ENCODE assay signal across 20 mouse cellular contexts in the genomic region with DNA sequence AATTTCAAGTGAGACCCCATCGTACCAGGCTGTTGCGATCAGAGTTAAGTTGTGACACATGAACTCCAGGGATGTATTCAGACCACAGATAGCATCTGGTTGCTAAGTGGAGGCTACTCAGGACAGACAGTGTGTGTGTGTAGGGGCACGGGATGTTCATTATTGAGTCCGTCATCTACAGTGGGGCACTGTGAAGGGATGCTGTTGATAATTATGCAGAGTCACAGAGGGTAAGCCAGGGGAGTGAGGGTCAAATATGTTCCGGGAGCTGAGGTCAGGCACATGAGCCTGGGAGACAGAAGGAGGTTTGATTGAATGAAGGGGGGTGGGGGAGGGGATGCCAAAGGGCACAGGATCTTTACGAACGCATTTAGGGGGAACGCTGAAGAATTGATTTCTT. TPM values are rescaled to one million over a fixed set of nuclear protein-coding genes. Genes with fewer than 3 reads are reported as not detected.
DNase-seq lines count a peak whose midpoint lies in the region; ATAC-seq lines count a peak whose summit lies in the region.
"Had no signal": no experiment of that assay in that cellular context is flagged by ENCODE, and none has a peak within 500 bp of the region (broad histone marks: within the 10 kb centered on the region; RNA-seq: fewer than 3 reads in every experiment).

No protein-coding gene starts in this region.

- ATAC-seq in forebrain, embryonic 11.5 days (replicated peaks; ENCODE audit: low FRiP score), result peak; percentile 34; the same call in 1 of the 2 replicates
- peak; percentile 62; the same call in 1 of the 2 replicates for ATAC-seq in midbrain, embryonic 13.5 days
- ATAC-seq in hindbrain, embryonic 13.5 days (ENCODE audit: low FRiP score), result peak; percentile 41; the same call in 1 of the 2 replicates
- ATAC-seq: CD4-positive, CD25-positive, alpha-beta regulatory T cell, adult 4 months; Patski had no signal

- H3K36me3 ChIP-seq in forebrain, embryonic 11.5 days (ENCODE audit: control insufficient read depth, insufficient read depth, low read length), result peaks cover 3% of the 10 kb centered on the region; the same call in 1 of the 2 replicates
- peaks cover 72% of the 10 kb centered on the region for H3K36me3 ChIP-seq in forebrain, embryonic 10.5 days (replicated peaks)
- peaks cover 19% of the 10 kb centered on the region for H3K36me3 ChIP-seq in midbrain, embryonic 13.5 days
- H3K36me3 ChIP-seq in midbrain, embryonic 10.5 days, result peaks cover 68% of the 10 kb centered on the region
- H3K36me3 ChIP-seq in hindbrain, embryonic 13.5 days, result no peaks in the 10 kb centered on the region
- H3K36me3 ChIP-seq: liver, embryonic 13.5 days had no signal

- WGBS in forebrain, embryonic 11.5 days, result 77% methylated on average over 8 of the region's 8 CpGs
- WGBS in forebrain, embryonic 10.5 days, result 69% methylated on average over 8 of the region's 8 CpGs
- WGBS in midbrain, embryonic 13.5 days, result 77% methylated on average over 8 of the region's 8 CpGs
- WGBS in midbrain, embryonic 10.5 days, result 85% methylated on average over 8 of the region's 8 CpGs
- 50% methylated on average over 8 of the region's 8 CpGs for WGBS in hindbrain, embryonic 13.5 days

- H3K4me3 ChIP-seq in forebrain, embryonic 11.5 days (ENCODE audit: low read depth, low read length), result no peak overlapping the region
- no peak overlapping the region for H3K4me3 ChIP-seq in forebrain, embryonic 10.5 days
- H3K4me3 ChIP-seq in midbrain, embryonic 13.5 days (replicated peaks), result no peak overlapping the region
- H3K4me3 ChIP-seq in midbrain, embryonic 10.5 days, result no peak overlapping the region
- H3K4me3 ChIP-seq in hindbrain, embryonic 13.5 days, result no peak overlapping the region
- H3K4me3 ChIP-seq: gastrocnemius, adult 2 months; limb, embryonic 13.5 days; liver, embryonic 13.5 days had no signal

- H3K9me3 ChIP-seq in forebrain, embryonic 11.5 days (ENCODE audit: control insufficient read depth, low read length), result peaks cover 3% of the 10 kb centered on the region; the same call in 1 of the 2 replicates
- H3K9me3 ChIP-seq in forebrain, embryonic 10.5 days, result peaks cover 37% of the 10 kb centered on the region
- peaks cover 5% of the 10 kb centered on the region; the same call in 1 of the 2 replicates for H3K9me3 ChIP-seq in midbrain, embryonic 13.5 days
- peaks cover 42% of the 10 kb centered on the region for H3K9me3 ChIP-seq in midbrain, embryonic 10.5 days (replicated peaks)
- no peaks in the 10 kb centered on the region for H3K9me3 ChIP-seq in hindbrain, embryonic 13.5 days
- H3K9me3 ChIP-seq: liver, embryonic 13.5 days had no signal

- no peaks in the 10 kb centered on the region for H3K4me1 ChIP-seq in forebrain, embryonic 11.5 days (replicated peaks; ENCODE audit: control insufficient read depth, insufficient read depth, low read length)
- peaks cover 26% of the 10 kb centered on the region for H3K4me1 ChIP-seq in forebrain, embryonic 10.5 days
- peaks cover 18% of the 10 kb centered on the region for H3K4me1 ChIP-seq in midbrain, embryonic 13.5 days (replicated peaks)
- H3K4me1 ChIP-seq in midbrain, embryonic 10.5 days, result peaks cover 25% of the 10 kb centered on the region
- peaks cover 28% of the 10 kb centered on the region for H3K4me1 ChIP-seq in hindbrain, embryonic 13.5 days (replicated peaks)

- H3K4me2 ChIP-seq in forebrain, embryonic 11.5 days (ENCODE audit: low read depth, low read length, severe bottlenecking), result no peak overlapping the region
- no peak overlapping the region for H3K4me2 ChIP-seq in midbrain, embryonic 13.5 days (replicated peaks)
- H3K4me2 ChIP-seq in hindbrain, embryonic 13.5 days, result no peak overlapping the region
- H3K4me2 ChIP-seq: heart, embryonic 11.5 days; limb, embryonic 13.5 days; liver, embryonic 13.5 days had no signal

- DNase-seq in forebrain, embryonic 11.5 days (ENCODE audit: low spot score), result no peak
- no peak for DNase-seq in forebrain, embryonic 10.5 days (ENCODE audit: extremely low spot score, low spot score)
- DNase-seq in midbrain, embryonic 10.5 days (ENCODE audit: low spot score), result no peak
- no peak for DNase-seq in right cerebral cortex, postnatal 4 days
- no peak for DNase-seq in gastrocnemius, postnatal 14 days
- DNase-seq: adrenal gland, postnatal 10 days; cerebellum, adult 9-11 months; gastrocnemius, adult 2 months; heart, postnatal 10 days; kidney, adult 18-20 months; liver, embryonic 13.5 days; right cerebral cortex, adult 18-20 months; thymus, postnatal 25 days had no signal

- H3K27ac ChIP-seq in forebrain, embryonic 11.5 days (ENCODE audit: low read depth, low read length), result no peak overlapping the region
- H3K27ac ChIP-seq in forebrain, embryonic 10.5 days, result no peak overlapping the region
- H3K27ac ChIP-seq in midbrain, embryonic 13.5 days, result no peak overlapping the region
- no peak overlapping the region for H3K27ac ChIP-seq in midbrain, embryonic 10.5 days (replicated peaks)
- no peak overlapping the region for H3K27ac ChIP-seq in hindbrain, embryonic 13.5 days
- H3K27ac ChIP-seq: gastrocnemius, adult 2 months; kidney, postnatal 0 days; limb, embryonic 13.5 days; liver, embryonic 13.5 days had no signal

- no peak overlapping the region for H3K9ac ChIP-seq in forebrain, embryonic 11.5 days (ENCODE audit: low read length)
- H3K9ac ChIP-seq in midbrain, embryonic 13.5 days (replicated peaks), result no peak overlapping the region
- no peak overlapping the region for H3K9ac ChIP-seq in hindbrain, embryonic 13.5 days
- H3K9ac ChIP-seq: limb, embryonic 13.5 days; liver, embryonic 13.5 days had no signal

- H3K27me3 ChIP-seq in forebrain, embryonic 11.5 days (ENCODE audit: control insufficient read depth, insufficient read depth, low read length), result no peaks in the 10 kb centered on the region
- H3K27me3 ChIP-seq in forebrain, embryonic 10.5 days (ENCODE audit: poor library complexity, severe bottlenecking), result no peaks in the 10 kb centered on the region
- no peaks in the 10 kb centered on the region for H3K27me3 ChIP-seq in midbrain, embryonic 13.5 days
- H3K27me3 ChIP-seq in midbrain, embryonic 10.5 days (ENCODE audit: low read depth, poor library complexity, severe bottlenecking), result no peaks in the 10 kb centered on the region
- no peaks in the 10 kb centered on the region for H3K27me3 ChIP-seq in hindbrain, embryonic 13.5 days
- H3K27me3 ChIP-seq: limb, embryonic 13.5 days; liver, embryonic 13.5 days; Patski had no signal

- intact Hi-C loops in gastrocnemius, postnatal 14 days (cut with DNase I; ENCODE audit: low total_unique reads), result no loop called here

RNA-seq across cellular contexts. Expression of a gene that starts 17.6 kb away (rescaled TPM):
- polyA plus RNA-seq in forebrain, embryonic 11.5 days (2014; fragmentation: Nextera tagmentation; extraction: Ambion mirVana), result 28.1 and 28.8 TPM in 2 replicates
- 18.1 and 18.2 TPM in 2 replicates for polyA plus RNA-seq in forebrain, embryonic 10.5 days (2016; fragmentation: Nextera tagmentation; extraction: Ambion mirVana)
- polyA plus RNA-seq in midbrain, embryonic 13.5 days (2015; fragmentation: Nextera tagmentation; extraction: Ambion mirVana), result 29.3 and 29.8 TPM in 2 replicates
- polyA plus RNA-seq in midbrain, embryonic 10.5 days (2016; fragmentation: Nextera tagmentation; extraction: Ambion mirVana), result 18.1 and 18.4 TPM in 2 replicates
- 30.0 and 30.5 TPM in 2 replicates for polyA plus RNA-seq in hindbrain, embryonic 13.5 days (2015; fragmentation: Nextera tagmentation; extraction: Ambion mirVana)
- 1 to 10 TPM; 2.8 to 3.4 TPM for total RNA-seq in gastrocnemius, postnatal 14 days (2021)
